Mouse (Mus musculus): ENCODE measurements around the gene Crk.

GRCm38 (mm10) chr11:75643323-75643722, 35.7 kb upstream of the Crk start:
- TF ChIP-seq CTCF (IDR thresholded peaks at IDR 0.05; ENCODE audit: low read depth, low read length) (no peak), GATA1 (IDR thresholded peaks at IDR 0.05; ENCODE audit: borderline replicate concordance, low read length) (no peak)

Data from G1E (cell line).